Mouse (Mus musculus) layer of hippocampus, adult 9-10 months (tissue): ENCODE data around the gene Gucy1b2.

Experiments used
- DNase-seq: peaks from one replicate; pipeline ENCODE4 v3.0.0; 2022; ENCODE audit warnings: low spot score

The Gucy1b2 gene

GRCm38 (mm10) chr14:62443840-62444430 lies 12.2 kb downstream of the Gucy1b2 start:
- DNase-seq = no peak

- no peak for DNase-seq
These were observed 13.1 kb downstream of the Gucy1b2 start for GRCm38 (mm10) chr14:62442971-62443370.

- DNase-seq = no peak
These were observed 16.1 kb downstream of the Gucy1b2 start for GRCm38 (mm10) chr14:62440036-62440435.

GRCm38 (mm10) chr14:62438236-62438635 lies 17.9 kb downstream of the Gucy1b2 start:
- no peak for DNase-seq

- no peak for DNase-seq
These were observed 18.3 kb downstream of the Gucy1b2 start for GRCm38 (mm10) chr14:62437806-62438205.

- DNase-seq = no peak
These were observed 30.8 kb downstream of the Gucy1b2 start for GRCm38 (mm10) chr14:62425277-62425691.

- no peak for DNase-seq
These were observed 33.8 kb downstream of the Gucy1b2 start for GRCm38 (mm10) chr14:62422265-62422664.

GRCm38 (mm10) chr14:62417501-62417900 lies 38.6 kb downstream of the Gucy1b2 start:
- no peak for DNase-seq

GRCm38 (mm10) chr14:62416742-62417134 lies 39.4 kb downstream of the Gucy1b2 start:
- no peak for DNase-seq

GRCm38 (mm10) chr14:62416007-62416741 lies 39.9 kb downstream of the Gucy1b2 start:
- DNase-seq = no peak

- DNase-seq = no peak
These were observed 60.7 kb downstream of the Gucy1b2 start for GRCm38 (mm10) chr14:62395346-62395745.

- DNase-seq = no peak
These were observed 63.3 kb downstream of the Gucy1b2 start for GRCm38 (mm10) chr14:62392754-62393153.

- no peak for DNase-seq
These were observed 66.2 kb downstream of the Gucy1b2 start for GRCm38 (mm10) chr14:62389729-62390536.

GRCm38 (mm10) chr14:62389064-62389728 lies 66.9 kb downstream of the Gucy1b2 start:
- DNase-seq = peak; percentile 8

GRCm38 (mm10) chr14:62383786-62384299 lies 72.2 kb downstream of the Gucy1b2 start:
- DNase-seq = no peak

GRCm38 (mm10) chr14:62383109-62383508 lies 73.0 kb downstream of the Gucy1b2 start:
- DNase-seq = no peak

GRCm38 (mm10) chr14:62380606-62381005 lies 75.5 kb downstream of the Gucy1b2 start:
- no peak for DNase-seq

- no peak for DNase-seq
These were observed 76.7 kb downstream of the Gucy1b2 start for GRCm38 (mm10) chr14:62379391-62379790.

- DNase-seq = no peak
These were observed 80.0 kb downstream of the Gucy1b2 start for GRCm38 (mm10) chr14:62376115-62376514.

- no peak for DNase-seq
These were observed 80.4 kb downstream of the Gucy1b2 start for GRCm38 (mm10) chr14:62375694-62376093.

- no peak for DNase-seq
These were observed 82.1 kb downstream of the Gucy1b2 start for GRCm38 (mm10) chr14:62374001-62374400.

- no peak for DNase-seq
These were observed 85.3 kb downstream of the Gucy1b2 start for GRCm38 (mm10) chr14:62370819-62371218.
